Mouse (Mus musculus) olfactory bulb, adult 2 months (tissue): ENCODE results near the gene Gstm1.

Experiments used
- CTCF ChIP-seq: fragments of 200-500 bp; IDR thresholded peaks from 2 replicates; pipeline ENCODE4 v1.5.1; 2012; ENCODE audit warnings: low read depth, mild to moderate bottlenecking, low read length, moderate library complexity; ENCODE audit not compliant: insufficient read depth
- POLR2A ChIP-seq: fragments of 200-500 bp; IDR thresholded peaks from 2 replicates; pipeline ENCODE4 v1.6.1; 2012; ENCODE audit warnings: mild to moderate bottlenecking, low read depth, low read length, moderate library complexity; ENCODE audit not compliant: insufficient read depth

DNA sequence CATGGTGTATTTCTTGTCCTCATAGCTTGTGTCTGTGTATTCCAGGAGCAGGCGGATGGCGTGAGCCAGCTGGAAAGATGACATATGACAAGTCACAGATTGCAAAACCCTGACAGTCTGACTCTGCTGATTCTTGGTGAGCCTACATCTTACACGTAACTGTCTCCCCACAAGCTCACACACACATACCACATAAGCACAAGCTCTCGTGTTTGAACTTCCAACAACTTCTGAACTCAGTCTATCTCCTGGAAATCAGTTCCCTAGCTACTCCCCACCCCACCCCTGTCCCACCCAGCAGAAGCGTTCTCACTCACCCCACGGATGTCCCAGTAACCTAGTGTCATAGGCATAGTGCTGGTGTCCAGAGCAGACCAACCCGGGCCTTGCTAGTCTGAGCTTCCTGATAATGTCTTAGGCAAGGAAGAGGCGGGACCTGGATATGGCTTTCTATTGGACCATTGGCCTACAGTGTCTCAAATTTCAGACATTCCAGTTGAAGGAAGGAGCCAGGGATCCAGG is 31.7 kb downstream of the Gstm1 start, which contains the start of gene Gstm2:
- TF ChIP-seq CTCF (no peak), POLR2A (no peak)
